Mouse (Mus musculus) layer of hippocampus, adult 18-20 months (tissue): ENCODE results near the gene Mxd3. TPM values are rescaled to one million over a fixed set of nuclear protein-coding genes. Genes with fewer than 3 reads are reported as not detected.

Source experiments
- DNase-seq, 2 experiments: peaks; one replicate each; pipeline ENCODE4 v3.0.0; 2022; ENCODE audit warnings: low spot score in 2 of 2
- long read RNA-seq: library from polyadenylated mRNA; stranded (forward); transcript quantifications from one replicate; pipeline ENCODE4 v2.0.0, GENCODE M21; 2021
- total RNA-seq, 2 experiments: library from RNA; stranded (reverse); gene quantifications; 2 replicates each; pipeline ENCODE4 v1.2.3; 2021

Gene Mxd3
- total RNA-seq = 1 to 10 TPM in 1 of 2 experiments, under 1 TPM in 1; 0.79 to 1.2 TPM
- long read RNA-seq, partial matches to known transcripts = 0 of 3 reads
- long read RNA-seq, other reads (novel, unspliced or antisense) = 0 of 3 reads

DNA sequence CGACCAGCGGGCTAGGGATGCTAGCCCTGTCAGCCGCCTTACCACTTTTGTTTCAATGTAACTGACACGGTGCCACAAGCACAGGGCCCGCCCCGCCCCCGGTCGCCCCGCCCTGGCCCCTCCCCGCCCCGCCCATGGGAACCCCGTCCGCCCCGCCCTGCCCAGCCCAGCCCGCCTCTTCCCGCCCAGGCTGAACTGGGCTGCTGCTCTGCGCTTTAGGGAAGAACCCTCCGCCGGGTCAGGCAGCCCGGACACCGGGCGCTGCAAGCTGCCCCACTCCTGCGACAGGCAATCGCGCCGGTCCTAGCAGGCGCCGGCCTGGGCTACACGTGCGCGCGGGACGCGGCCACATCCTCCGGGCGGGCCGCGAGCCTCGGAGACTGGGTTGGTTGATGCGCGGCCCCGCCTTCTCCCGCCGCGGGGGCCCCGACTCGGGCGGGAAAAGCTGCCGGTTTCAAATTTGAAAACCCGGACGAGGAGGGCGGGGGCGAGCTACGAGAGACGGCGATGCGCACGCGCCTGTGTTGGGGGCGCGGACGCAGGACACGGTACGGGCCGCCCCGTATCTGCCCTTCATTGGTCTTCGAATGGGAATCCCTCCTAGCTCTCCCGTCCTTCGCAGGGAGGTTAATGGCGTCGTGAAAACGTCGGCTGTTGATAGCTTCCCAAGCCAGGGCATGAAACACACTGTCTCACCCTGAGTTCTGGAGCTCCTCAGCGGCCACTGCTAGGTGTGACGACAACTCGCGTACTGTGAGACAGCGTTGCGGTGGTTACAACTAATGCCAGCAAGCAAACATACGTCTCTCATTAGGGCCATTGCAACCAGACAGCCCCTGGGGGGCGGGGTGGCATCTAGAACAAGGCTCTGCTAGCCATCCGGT, at the start of gene Mxd3:
Gene Mxd3, minus strand, starts transcription at position 141 of the 884 bp plus-strand sequence.
- DNase-seq = peak; percentile 75 to 79

DNA sequence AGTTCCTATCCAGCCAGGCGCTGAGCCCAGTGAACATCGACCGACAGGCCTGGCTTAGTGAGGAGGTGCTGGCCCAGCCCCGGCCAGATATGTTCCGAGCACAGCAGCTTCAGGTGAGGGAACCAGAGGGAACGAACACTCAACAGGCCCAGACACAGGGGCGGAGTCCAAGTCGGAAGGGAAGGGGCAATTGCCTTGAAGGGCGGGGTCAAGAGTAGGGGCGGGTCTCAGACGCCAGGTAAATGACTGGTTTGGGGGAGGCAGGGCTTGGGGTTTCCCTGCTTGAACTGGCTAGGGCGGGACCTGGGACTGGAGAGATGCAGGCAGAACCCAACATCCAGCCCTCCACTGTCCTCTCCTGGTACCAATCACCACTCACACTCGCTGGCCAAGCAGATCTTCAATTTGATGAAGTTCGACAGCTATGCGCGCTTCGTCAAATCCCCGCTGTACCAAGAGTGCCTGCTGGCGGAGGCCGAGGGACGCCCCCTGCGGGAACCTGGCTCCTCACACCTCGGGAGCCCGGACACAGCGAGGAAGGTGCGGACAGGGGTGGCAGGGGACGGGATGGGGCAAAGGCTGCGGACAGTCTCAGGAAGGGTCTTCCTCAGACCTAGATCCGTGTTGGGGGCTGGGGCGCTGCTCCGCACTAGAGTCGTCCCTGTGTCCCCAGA, 49.4 kb upstream of the Mxd3 start:
- no peak for DNase-seq

DNA sequence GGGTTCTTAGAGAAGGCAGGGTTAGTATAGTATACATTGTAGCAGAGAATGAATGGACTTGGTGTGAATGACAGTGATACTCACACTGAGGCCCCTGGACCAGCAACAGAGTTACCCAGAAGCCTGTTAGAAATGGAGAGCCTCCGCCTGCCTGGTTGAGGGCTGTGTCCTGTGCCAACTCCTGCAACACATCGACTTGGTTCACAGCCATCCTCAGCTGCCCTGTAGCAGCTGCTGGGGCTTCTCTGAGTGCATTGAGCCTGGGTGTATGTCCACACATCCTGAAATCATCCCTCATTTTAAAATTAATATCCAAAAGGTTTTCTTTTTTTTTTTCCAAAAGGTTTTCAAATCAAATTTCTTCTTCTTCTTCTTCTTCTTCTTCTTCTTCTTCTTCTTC, 46.3 kb upstream of the Mxd3 start:
- no peak for DNase-seq

DNA sequence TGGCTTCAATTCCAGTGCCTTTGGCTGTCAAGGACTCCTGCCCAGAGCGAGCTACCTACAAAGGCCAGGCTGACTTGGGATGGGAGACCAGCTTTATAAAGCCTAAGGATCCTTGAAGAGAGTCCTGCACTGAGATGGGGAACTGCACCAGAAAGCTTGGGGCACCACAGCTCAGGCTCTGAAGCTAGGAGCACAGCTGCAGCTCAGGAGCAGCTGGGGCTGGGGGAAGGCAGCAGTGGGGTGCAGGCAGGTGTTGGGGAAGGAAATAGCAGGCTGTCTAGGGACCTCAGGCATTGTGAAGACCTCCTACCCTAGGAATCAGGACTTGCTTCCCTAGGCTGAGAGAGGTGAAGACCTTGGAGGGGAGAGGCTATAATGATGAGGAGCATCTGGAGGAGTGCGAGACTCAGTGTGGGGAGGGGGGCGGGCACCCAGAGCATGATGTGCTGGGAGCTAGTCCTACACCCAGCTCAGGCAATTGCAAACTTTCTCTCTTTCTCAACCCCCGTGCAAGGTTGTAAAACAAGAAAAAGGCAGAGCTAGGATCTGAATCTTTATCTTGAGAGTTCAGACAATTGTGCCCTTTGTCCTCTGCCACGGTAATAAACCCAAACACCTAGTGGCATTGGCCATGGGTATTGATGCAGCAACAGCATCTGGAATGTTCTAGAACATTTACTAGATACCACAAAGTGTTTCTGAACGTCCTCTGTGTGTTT, 44.7 kb upstream of the Mxd3 start:
- DNase-seq = no peak

DNA sequence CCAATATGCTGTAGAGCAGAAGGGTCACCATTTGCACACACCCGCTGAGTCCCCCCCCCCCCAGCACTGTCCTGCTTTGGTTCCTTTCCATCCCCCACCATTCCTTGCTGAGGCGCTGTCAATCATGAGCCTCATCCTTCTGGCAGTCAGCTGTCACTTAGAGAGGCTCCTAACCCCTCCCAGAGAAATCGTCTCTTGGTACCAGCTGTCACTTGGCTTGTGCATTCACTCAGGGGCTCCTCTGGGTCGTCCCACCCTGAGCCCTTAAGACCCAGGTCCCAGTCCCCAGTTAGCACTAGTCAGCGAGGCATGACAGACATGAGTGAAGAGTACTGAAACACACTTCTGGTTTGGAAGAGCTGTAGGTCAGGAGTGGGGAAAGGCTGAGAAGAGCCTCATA, 42.1 kb upstream of the Mxd3 start:
- peak in 1 of 2 experiments; percentile 39 for DNase-seq

DNA sequence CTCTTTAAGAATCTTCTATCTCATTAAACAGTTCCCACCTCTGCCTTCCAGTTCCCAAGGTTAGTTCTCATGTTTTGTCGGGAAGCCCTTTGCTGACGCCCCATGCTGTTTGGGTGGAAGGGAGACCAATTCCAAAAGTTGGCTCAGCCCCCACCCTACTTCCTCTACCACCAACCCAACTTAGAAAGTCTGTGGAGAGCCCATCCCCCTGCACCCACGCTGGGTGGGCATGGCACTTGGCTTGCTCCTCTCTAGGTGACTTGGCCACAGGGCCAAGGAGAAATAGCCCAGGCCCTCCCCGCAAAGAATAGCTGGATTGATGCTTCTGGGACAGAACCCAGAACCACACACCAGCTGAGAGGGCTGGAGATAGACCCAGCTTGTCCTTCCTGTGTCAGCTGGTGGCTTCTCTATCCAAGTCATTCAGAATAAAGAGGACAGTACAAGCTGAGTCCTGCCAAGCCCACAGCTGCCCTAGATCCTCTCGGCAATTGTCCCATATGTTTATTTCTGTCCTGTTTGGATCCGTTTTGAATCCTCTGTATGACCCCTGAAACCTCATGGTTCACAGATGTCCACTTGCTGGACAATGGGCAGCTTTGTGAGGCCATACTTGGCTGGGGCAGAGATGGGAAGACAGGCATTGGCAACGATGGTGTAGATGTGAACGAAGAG, 41.5 kb upstream of the Mxd3 start:
- DNase-seq = peak; percentile 45 to 74

DNA sequence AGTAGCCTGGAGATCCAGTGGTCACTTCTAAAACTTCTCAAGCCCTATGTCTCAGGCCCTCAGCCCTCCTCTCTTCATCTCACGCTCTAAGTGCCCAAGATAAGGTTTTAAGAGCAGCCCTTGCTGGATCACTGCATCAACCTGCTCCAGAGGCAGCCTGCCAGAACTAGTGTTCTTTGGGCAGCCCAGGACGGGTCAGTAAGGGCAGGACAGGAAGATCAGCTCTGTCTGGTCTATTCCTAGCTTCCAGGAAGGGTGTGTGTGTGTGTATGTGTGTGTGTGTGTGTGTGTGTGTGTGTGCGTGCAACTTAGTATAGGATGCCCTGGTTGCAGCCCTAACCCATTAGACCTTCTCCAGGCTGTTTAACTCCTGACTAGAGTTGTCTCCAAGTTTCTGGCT, 40.6 kb upstream of the Mxd3 start:
- DNase-seq = no peak

DNA sequence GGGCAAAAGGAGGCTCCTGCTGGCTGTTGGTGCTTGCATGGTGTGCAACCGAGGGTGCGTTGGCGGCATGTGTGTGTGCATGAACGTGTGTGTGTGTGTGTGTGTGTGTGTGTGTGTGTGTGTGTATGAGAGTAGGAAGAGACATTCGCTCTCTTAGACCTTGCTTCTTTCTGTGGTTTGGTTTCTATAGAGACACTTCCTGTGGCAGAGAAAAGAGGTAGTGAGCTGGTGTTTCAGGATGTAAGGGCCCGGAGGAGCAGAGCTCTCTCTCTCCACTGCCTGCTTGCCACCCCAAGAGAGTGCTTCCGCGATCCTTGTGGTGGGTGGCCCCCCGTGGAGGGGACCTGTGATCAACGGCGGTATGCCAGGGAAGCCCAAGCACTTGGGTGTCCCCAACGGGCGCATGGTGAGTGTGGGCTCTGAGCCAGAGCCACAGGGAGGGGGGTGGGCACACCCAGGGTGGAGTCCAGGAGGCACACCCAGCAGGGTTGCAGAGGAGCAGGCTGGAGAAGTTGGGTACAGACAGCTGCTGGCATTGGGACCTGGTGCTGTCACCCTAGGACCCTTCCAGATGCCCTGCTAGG, 40.0 kb upstream of the Mxd3 start, which contains the start of gene Rgs14:
Gene Rgs14, plus strand, starts transcription at position 202 of the 584 bp plus-strand sequence.
- DNase-seq = peak; percentile 34 to 69

DNA sequence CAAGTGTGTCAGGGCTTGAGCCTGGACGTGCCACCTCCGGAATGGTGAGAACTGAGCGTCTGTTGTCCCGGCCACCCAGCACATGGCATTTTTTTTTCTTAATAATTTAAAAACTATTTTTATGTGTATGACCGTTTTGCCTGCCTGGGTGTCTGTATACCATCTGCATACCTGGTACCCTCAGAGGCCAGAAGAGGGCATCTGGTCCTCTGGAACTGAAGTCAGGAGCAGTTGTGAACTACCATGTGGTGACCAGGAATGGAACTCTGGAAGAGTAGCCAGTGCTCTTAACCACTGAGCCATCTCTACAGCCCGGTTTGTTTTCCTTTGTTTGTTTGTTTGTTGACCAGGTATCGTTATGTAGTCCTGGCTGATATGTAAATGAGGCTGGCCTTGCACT, 38.8 kb upstream of the Mxd3 start:
- no peak for DNase-seq

DNA sequence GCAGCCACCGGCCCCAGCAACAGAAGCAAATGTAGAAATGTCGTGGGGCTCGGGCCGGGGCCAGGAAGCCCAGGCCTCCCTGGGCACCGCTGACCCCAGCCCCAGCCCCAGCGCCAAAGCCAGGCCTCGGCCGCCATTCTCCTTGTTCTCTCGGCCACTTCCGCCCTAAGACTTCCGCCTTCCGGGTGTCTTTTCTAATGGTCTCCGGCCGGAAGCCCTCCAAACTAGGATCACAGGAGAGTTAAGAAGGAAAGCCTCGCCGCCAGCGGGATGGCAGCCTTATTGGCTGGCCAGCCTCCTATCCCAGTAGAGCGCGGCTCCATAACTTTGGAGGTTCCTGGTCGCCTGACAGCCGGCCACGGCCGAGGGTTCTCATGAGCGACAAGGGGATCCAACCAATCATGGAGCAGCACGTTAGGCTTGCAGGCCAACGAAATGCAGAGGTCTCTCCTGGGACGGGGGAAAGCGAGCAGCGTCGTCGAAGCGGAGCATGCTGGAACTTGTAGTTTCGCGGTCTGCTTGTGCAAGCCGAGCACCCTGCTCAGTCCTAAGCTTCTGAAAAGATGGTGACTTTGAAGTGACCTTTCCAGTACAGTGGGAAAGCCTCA, 32.9 kb upstream of the Mxd3 start, which contains the start of gene Lman2:
Gene Lman2, minus strand, starts transcription at position 331 of the 608 bp plus-strand sequence.
- DNase-seq = peak; percentile 98 to 99

DNA sequence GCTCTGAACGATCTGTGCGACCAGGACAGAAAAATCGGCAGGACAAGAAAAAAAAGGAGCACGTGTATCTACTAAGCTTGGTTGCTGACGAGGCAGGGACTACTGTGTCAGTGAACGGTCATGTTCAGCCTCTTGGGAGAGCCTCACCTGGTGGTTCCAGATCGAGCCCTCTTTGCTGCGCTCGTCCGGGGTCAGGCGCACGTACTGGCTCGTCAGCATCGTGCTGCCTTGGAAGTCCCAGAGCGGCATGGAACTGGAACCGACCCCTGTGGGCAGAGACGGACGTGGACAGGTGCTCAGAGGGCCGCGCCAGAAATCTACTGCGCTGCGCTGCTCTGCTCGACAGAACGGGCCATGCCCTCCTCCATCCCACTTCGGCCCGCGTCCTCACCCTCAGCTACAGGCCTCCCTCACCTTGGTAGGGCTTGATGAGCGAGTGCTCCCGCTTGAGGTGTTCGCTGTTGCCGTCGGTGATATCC, 32.4 kb upstream of the Mxd3 start:
- no peak for DNase-seq

DNA sequence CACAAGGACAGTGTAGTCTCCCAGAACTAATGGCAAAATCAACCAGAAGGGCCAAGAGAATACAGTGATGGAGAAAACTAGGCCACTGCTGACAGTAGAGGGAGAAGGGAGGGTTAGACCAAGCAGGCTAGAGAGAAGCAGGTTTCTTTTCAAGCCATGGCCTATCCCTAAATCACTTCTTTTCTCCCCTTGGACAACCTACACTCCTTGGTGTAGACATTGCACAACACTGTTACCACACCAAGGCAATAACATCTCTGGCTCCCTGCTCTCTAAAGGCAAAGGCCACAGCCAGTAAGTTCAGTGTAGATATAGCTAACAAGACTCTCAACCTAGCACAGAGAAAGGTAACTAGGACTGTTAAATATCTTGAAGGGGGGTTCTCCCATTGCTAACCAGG, 31.5 kb upstream of the Mxd3 start:
- DNase-seq = no peak

DNA sequence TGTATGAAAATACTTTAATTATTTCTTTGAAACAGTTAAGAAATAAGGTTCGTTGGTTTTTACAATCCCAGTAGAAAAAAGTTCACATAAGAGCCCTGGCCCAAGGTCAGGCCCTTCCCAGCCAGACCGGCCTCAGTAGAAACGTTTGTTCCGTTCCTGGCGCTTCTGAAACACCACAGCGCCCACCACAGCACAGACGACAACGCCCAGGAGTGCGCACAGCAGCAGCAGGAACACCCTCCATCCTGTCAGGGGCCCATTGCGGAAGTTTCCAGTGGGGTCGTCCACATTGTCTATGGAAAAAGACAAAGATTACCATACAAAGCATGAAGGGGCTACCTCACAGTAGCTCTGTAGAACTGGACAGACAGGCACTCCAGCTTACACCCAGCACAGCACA, 17.1 kb upstream of the Mxd3 start:
- DNase-seq = no peak

DNA sequence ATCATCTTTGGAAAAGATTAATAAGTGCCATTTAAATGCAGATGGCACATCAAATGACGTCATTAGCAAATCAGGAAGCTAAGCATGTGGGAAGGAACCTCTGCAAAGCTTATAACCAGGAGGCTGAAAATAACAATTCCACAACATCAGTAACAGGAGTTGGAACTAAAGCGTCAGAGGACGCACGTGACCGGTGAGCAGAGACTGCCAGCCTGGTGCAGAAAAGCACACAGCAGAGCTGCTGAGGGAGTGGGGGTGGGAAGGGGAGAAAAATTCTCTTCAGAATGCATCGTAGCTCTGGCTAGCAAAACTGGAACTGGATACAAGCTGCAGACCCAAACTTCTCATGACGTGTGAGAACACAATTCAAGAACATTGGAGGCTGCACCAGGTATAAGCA, 14.7 kb upstream of the Mxd3 start:
- peak; percentile 57 to 64 for DNase-seq

DNA sequence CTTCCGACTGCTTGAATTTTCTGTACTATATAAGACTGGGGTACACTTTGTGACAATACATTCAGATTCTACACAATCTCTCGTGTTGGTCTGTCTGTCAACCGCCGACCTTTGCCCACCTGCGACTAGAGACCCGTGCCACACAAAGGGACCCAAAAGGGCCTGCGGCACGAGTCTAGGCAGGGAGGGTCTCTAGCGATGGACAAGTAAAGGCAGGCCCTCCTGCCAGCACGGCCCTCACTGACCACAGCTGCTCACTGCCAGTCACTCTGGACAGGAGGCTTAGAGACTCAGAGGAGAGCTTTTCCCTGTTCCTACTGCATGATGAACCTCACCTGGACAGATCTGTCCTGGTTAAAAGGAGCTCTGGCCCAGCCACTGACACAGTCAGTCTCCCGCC, 12.8 kb upstream of the Mxd3 start:
- no peak for DNase-seq

DNA sequence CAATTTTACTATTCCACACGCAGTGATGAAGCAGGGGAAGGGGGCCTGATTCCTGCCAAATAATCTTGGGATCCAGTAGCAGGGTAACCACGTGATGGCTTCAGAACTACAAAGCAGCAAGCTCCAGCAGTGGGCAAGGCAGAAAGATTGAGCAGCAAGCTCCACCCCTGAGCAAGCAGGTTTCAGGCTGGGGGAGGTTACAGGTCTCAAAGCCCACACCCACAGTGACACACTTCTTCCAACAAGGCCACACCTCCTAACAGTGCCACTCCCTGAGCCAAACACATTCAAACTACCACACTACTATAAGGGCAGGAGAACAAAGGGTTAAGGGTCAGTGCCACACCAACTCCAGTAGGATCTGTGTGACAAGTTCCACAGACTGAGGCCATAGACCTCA, 9.6 kb upstream of the Mxd3 start:
- DNase-seq = no peak

DNA sequence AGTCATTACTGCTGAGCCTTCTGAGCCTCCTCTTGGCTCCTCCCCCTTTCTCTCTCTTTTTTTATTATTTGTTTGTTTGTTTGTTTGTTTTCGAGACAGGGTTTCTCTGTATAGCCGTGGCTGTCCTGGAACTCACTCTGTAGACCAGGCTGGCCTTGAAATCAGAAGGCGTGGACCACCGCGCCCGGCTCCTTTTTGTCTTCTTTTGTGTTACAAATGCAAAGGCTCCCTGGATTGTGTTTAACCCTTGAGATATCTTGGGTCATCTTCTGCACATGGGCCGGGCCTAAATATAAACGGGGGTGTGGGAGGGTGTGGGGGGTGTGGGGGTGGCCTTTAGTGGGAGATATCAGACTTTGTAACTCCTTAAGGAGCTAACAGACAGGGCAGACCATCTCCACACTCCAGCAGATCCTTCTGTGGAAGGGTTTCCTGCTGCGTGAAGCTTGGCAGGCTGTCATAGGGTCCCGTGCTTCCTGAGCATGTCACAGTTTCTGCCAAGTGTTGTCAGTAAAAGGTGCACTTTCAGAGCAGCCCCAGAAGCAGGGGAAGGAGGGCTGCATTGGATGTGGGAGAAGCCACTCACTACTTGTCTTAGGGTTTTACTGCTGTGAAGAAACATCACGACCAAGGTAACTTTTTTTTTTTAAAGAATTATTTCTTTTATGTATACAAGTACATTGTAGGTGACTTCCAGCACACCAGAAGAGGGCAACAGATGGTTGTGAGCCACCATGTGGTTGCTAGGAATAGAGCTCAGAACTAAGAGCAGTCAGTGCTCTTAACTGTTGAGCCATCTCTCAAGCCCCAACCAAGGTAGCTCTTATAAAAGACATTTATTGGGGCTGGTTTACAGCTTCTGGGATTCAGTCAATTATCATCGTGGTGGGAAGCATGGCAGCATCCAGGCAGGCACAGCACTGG, 8.8 kb upstream of the Mxd3 start:
- DNase-seq = peak in 1 of 2 experiments; percentile 62

DNA sequence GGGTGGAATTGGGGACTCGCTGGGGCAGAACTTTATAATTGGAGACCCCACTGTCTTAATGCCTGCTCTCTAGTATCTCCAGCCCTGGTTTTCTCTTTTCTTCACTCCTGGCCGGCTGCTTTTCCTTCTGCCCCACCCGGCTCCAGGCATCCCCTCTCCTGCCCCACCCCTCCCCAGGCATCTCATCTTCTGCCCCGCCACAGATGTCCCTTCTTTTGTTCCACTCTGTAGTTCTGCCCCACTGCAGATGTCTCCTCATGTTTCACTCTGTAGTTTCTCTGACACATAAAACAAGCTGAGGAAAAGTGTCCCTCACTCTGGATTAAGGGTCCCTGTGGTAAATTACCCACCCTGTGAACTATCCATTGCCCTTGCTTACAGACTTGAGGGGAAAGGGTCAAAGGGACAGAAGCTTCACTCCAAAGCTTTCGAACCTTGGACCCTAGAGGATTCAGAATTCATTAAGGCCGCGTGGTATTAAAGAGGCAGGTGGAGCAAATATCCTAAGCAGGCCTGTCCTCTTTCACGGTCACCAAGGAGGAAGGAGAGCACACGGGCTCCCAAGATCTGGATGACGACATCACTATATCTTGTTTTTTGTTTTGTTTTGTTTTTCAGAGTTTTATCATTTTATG, 7.8 kb upstream of the Mxd3 start:
- DNase-seq = no peak
